Mouse (Mus musculus) cortical plate, adult 2 months (tissue): ENCODE data around the gene Slamf6. TPM values are rescaled to one million over a fixed set of nuclear protein-coding genes. Genes with fewer than 3 reads are reported as not detected.

Source experiments
- H3K27ac ChIP-seq: fragments of 200-500 bp; 2 replicates; pipeline ENCODE4 v1.5.1; 2012; ENCODE audit warnings: low read length, control low read depth, inconsistent platforms; ENCODE audit not compliant: insufficient read depth
- H3K4me1 ChIP-seq: fragments of 200-500 bp; 2 replicates; pipeline ENCODE4 v1.6.1; 2011; ENCODE audit warnings: low read length; ENCODE audit not compliant: control insufficient read depth, insufficient read depth
- H3K4me3 ChIP-seq: fragments of 200-500 bp; 2 replicates; pipeline ENCODE4 v1.5.1; 2011; ENCODE audit warnings: mild to moderate bottlenecking, low read length, control low read depth; ENCODE audit not compliant: insufficient read depth
- CTCF ChIP-seq: fragments of 200-500 bp; IDR thresholded peaks from 2 replicates; pipeline ENCODE4 v1.5.1; 2011; ENCODE audit warnings: mild to moderate bottlenecking, control low read depth, low read length; ENCODE audit not compliant: insufficient read depth; ENCODE audit errors: extremely low read depth
- POLR2A ChIP-seq: fragments of 200-500 bp; IDR thresholded peaks from 2 replicates; pipeline ENCODE4 v1.6.1; 2011; ENCODE audit warnings: mild to moderate bottlenecking, low read length, control low read depth; ENCODE audit not compliant: insufficient read depth; ENCODE audit errors: extremely low read depth
- polyA plus RNA-seq: library from polyadenylated mRNA; depleted of rRNA; stranded (reverse); fragments of >200 nt; gene quantifications from 2 replicates; pipeline ENCODE4 v1.2.3, GENCODE M21; 2012

Slamf6 gene
- polyA plus RNA-seq, 1 experiment, result 0.21 TPM

DNA sequence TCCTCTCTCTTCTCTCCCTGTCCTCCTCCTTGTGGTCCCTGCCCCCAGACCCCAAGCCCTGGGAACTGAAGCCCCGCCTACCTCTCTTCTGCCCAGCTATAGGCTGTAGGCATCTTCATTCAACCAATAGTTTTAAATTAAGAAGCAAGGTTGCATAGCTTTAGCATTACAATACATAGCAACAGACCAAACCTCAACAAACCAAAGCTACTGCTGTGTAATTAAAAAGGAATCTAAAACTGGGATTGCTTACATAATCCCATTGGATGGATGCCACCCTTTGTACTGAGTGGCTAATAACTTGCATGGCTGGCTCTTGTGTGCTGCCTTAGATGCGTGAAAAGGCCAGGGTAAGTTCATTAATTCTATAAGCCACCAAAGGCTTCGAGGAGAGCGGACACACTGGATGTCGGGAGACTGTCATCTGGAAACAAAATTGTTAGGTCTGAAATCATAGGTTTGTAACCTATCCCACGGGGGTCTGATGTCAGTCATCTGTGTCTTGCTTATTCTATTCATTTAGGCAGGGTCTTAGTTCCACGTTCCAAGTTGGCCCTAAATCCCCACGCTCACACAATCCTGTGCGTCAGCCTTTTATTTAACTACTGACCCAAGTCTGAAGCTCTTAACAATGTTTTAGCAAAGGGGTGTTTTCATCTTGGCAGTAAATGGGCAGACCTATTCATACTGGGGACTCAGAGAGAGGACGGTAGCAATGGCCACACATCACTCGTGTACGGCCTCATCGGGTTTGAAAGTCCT lies 62.8 kb downstream of the Slamf6 start:
- TF ChIP-seq CTCF (no peak), POLR2A (no peak)
- Histone ChIP-seq H3K27ac (no peak overlapping the region), H3K4me1 (no peaks in the 10 kb centered on the region), H3K4me3 (no peak overlapping the region)

GRCm38 (mm10) chr1:171982170-171982569 lies 64.9 kb downstream of the Slamf6 start:
- H3K27ac ChIP-seq, result no peak overlapping the region
- TF ChIP-seq CTCF (no peak), POLR2A (no peak)
- no peak overlapping the region for H3K4me3 ChIP-seq
- H3K4me1 ChIP-seq, result no peaks in the 10 kb centered on the region

DNA sequence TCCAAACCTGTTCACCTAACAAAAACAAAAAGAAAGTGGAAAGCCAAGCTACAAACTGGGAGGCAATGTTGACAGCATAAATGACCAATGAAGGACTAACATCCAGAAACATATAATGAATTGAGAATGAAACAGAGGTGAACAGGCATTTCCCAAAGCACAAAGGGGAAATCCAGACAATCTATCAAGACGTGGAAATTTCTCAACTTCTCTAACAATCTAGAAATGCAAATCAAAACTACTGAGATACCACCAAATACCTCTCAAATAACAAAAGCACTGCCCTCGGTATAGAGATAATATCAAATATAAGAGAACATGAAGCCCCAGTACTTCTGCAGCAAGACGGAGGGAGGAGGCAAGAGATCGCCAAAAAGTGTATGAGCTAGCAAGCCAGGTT lies 65.4 kb downstream of the Slamf6 start:
- Histone ChIP-seq H3K4me3 (no peak overlapping the region), H3K4me1 (no peaks in the 10 kb centered on the region), H3K27ac (no peak overlapping the region)
- TF ChIP-seq CTCF (no peak), POLR2A (no peak)

DNA sequence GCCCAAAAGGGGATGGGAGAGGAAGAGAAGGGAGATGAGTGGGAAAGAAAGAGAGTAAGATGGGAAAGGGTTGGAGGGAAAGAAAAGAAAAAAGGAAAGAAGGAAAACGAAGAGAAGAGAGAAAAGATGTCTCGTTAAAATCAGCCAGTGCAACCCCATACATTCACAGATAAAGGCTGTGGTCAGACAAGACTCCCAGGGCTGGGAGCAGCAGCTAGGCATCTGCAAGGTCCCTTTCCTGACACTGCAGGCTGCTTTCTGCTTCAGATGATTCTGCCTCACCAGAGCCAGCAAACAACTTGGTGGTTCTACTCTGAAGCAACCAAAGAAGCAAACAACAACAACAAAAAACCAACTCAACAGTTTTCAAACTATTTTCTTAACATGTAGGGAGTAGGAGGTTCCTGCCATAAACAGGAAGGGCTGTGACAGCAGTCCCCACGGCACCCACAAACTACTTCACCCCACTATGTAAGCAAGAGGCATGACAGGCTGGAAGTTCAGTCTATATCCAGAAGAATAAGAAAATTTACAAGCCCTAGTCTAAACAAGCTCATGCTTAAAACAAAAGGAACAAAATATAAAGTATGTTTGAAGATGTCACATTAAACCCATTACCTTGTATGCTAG lies 66.2 kb downstream of the Slamf6 start:
- no peak for TF ChIP-seq POLR2A
- TF ChIP-seq CTCF, result no peak
- H3K27ac ChIP-seq, result no peak overlapping the region
- no peak overlapping the region for H3K4me3 ChIP-seq
- no peaks in the 10 kb centered on the region for H3K4me1 ChIP-seq

DNA sequence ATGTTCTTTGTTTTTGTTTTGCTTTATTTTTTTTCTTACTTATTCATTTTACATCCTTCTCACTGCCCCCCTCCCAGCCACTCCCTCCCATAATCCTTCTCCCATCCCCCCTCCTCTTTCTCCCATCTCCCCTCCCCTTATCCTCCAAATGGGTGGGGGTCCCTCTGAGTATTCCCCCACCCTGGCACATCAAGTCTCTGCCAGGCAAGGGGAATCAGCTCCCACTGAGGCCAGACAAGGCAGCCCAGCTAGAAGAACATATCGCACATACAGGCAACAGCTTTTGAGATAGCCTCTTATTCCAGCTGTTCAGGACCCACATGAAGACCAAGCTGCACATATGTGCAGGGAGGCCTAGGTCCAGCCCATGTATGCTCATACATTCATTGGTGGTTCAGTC lies 66.8 kb downstream of the Slamf6 start:
- TF ChIP-seq CTCF (no peak), POLR2A (no peak)
- Histone ChIP-seq H3K4me3 (no peak overlapping the region), H3K4me1 (no peaks in the 10 kb centered on the region), H3K27ac (no peak overlapping the region)

- H3K4me1 ChIP-seq, result 0 out of 2 replicates have a peak, but pooled peaks cover 2% of the 10 kb centered on the region
- H3K27ac ChIP-seq, result no peak overlapping the region
- no peak for TF ChIP-seq CTCF
- no peak for TF ChIP-seq POLR2A
- H3K4me3 ChIP-seq, result no peak overlapping the region
These were observed 74.6 kb downstream of the Slamf6 start for GRCm38 (mm10) chr1:171991883-171992282.

GRCm38 (mm10) chr1:171992901-171993530 lies 75.7 kb downstream of the Slamf6 start:
- Histone ChIP-seq H3K27ac (no peak overlapping the region), H3K4me1 (0 out of 2 replicates have a peak, but pooled peaks cover 2% of the 10 kb centered on the region), H3K4me3 (no peak overlapping the region)
- no peak for TF ChIP-seq POLR2A
- no peak for TF ChIP-seq CTCF

DNA sequence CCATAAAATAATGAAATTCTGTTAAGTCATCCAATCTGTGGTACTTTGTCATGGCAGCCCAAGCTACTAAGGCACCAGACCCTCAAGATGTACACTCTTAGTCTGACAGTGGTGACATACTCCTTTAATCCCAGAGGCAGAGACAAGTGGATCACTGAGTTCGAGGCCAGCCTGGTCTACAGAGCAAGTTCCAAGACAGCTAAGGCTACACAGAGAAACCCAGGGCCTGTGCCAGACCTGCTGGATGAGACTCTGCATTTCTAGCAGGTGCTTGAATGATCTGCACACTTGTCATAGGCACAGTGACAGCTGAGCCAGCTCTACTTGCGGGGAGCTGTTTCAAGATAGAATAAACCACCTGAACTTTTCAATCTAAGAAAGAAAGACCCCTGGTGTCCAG lies 77.2 kb downstream of the Slamf6 start:
- 0 out of 2 replicates have a peak, but pooled peaks cover 2% of the 10 kb centered on the region for H3K4me1 ChIP-seq
- no peak overlapping the region for H3K27ac ChIP-seq
- TF ChIP-seq CTCF (no peak), POLR2A (no peak)
- no peak overlapping the region for H3K4me3 ChIP-seq

- TF ChIP-seq POLR2A (no peak), CTCF (no peak)
- Histone ChIP-seq H3K4me3 (no peak overlapping the region), H3K27ac (no peak overlapping the region), H3K4me1 (0 out of 2 replicates have a peak, but pooled peaks cover 2% of the 10 kb centered on the region)
These were observed 77.8 kb downstream of the Slamf6 start for GRCm38 (mm10) chr1:171994918-171995715.

GRCm38 (mm10) chr1:171996701-171997100 lies 79.4 kb downstream of the Slamf6 start:
- TF ChIP-seq POLR2A (no peak), CTCF (no peak)
- peaks cover 2% of the 10 kb centered on the region; the same call in 1 of the 2 replicates for H3K4me1 ChIP-seq
- H3K4me3 ChIP-seq, result no peak overlapping the region
- no peak overlapping the region for H3K27ac ChIP-seq
